Mouse (Mus musculus) heart, embryonic 14.5 days (tissue): ENCODE measurements around the gene Tiam1. TPM values are rescaled to one million over a fixed set of nuclear protein-coding genes. Genes with fewer than 3 reads are reported as not detected.

Source experiments
- ATAC-seq: fragments of 200-750 bp; cut with Nextera tagmentation; 2 replicates; pipeline ENCODE4 v1.8.0; 2017; ENCODE audit warnings: low read depth, moderate TSS enrichment; ENCODE audit not compliant: insufficient number of reproducible peaks, insufficient read depth, low FRiP score
- H3K27ac ChIP-seq, 2 experiments: fragments of 200-500 bp in 1 of 2; fragments of 300-500 bp in 1 of 2; sonication (generic) in 1 of 2; replicated peaks in 1 of 2; 2 replicates each; pipeline ENCODE4 v1.5.1; 2012 to 2014; ENCODE audit warnings: low read depth in 2 of 2, low read length in 2 of 2, control low read depth in 1 of 2, mild to moderate bottlenecking in 1 of 2, mixed read lengths in 1 of 2; ENCODE audit not compliant: control insufficient read depth in 1 of 2, insufficient read depth in 1 of 2
- H3K27me3 ChIP-seq: fragments of 300-500 bp; sonication (generic); 2 replicates; pipeline ENCODE4 v1.6.1; 2014; ENCODE audit warnings: mild to moderate bottlenecking, low read length, control low read depth; ENCODE audit not compliant: control insufficient read depth, insufficient read depth
- H3K36me3 ChIP-seq: fragments of 300-500 bp; sonication (generic); 2 replicates; pipeline ENCODE4 v1.6.1; 2014; ENCODE audit warnings: mild to moderate bottlenecking, control low read depth, low read length, mixed read lengths; ENCODE audit not compliant: control insufficient read depth, insufficient read depth
- H3K4me1 ChIP-seq, 2 experiments: fragments of 200-500 bp in 1 of 2; fragments of 300-500 bp in 1 of 2; sonication (generic) in 1 of 2; 2 replicates each; pipeline ENCODE4 v1.6.1; 2012 to 2014; ENCODE audit warnings: low read length in 2 of 2, control low read depth in 1 of 2, mixed read lengths in 1 of 2; ENCODE audit not compliant: control insufficient read depth in 2 of 2, insufficient read depth in 2 of 2
- H3K4me2 ChIP-seq: fragments of 300-500 bp; sonication (generic); 2 replicates; pipeline ENCODE4 v1.6.1; 2014; ENCODE audit warnings: mild to moderate bottlenecking, low read length
- H3K4me3 ChIP-seq, 2 experiments: fragments of 200-500 bp in 1 of 2; fragments of 300-500 bp in 1 of 2; sonication (generic) in 1 of 2; 2 replicates each; pipeline ENCODE4 v1.5.1; 2012 to 2014; ENCODE audit warnings: low read length in 2 of 2, mild to moderate bottlenecking in 2 of 2, control low read depth in 1 of 2, low read depth in 1 of 2, moderate library complexity in 1 of 2; ENCODE audit not compliant: control insufficient read depth in 1 of 2, insufficient read depth in 1 of 2
- H3K9ac ChIP-seq: fragments of 300-500 bp; sonication (generic); 2 replicates; pipeline ENCODE4 v1.6.1; 2014; ENCODE audit warnings: mild to moderate bottlenecking, low read length
- H3K9me3 ChIP-seq: fragments of 300-500 bp; sonication (generic); 2 replicates; pipeline ENCODE4 v1.6.1; 2016; ENCODE audit warnings: low read length, control low read depth; ENCODE audit not compliant: control insufficient read depth
- WGBS: fragments of 180-500 bp; shearing (Covaris S2); extraction: QIAGEN DNeasy Blood & Tissue Kit; methylation state at CpG from one replicate; pipeline ENCODE4 v1.1.7; 2014; 5-methylcytosine and 5-hydroxymethylcytosine counted together
- polyA plus RNA-seq: library from polyadenylated mRNA; unstranded; fragments of >200 nt; fragmentation: Nextera tagmentation; extraction: Ambion mirVana; gene quantifications from 2 replicates; pipeline ENCODE4 v1.2.1, GENCODE M21; 2014

The Tiam1 gene
- polyA plus RNA-seq, 1 experiment from 2014 or later = 12.6 TPM

DNA sequence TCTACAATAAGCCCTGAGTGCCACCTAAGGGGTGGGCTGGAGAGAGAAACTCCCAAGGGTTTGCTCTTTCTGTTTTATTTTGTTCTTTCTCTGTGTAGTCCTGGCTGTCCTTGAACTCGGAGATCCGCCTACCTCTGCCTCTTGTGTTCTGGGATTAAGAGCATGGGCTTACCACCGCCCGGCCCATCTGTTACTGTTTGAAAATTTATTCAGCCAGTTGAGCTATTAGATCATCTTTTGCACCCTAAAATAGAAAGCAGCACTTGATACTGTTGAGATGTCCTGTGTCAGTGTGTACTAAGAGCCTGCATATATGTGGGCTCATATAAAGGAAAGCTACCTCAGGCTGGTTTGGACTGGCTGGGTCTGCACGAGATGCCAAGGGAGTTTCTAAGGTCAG, 303.7 kb downstream of the Tiam1 start:
- Histone ChIP-seq H3K4me2 (no peak overlapping the region), H3K36me3 (no peaks in the 10 kb centered on the region), H3K9me3 (no peaks in the 10 kb centered on the region), H3K27me3 (no peaks in the 10 kb centered on the region), H3K9ac (no peak overlapping the region), H3K4me1 (peaks cover 0 to 10% of the 10 kb centered on the region in 2 experiments; a peak in 1 of 4 replicates), H3K27ac (no peak overlapping the region), H3K4me3 (no peak overlapping the region)
- ATAC-seq = no peak
- 69% methylated on average over 5 of the region's 5 CpGs for WGBS

DNA sequence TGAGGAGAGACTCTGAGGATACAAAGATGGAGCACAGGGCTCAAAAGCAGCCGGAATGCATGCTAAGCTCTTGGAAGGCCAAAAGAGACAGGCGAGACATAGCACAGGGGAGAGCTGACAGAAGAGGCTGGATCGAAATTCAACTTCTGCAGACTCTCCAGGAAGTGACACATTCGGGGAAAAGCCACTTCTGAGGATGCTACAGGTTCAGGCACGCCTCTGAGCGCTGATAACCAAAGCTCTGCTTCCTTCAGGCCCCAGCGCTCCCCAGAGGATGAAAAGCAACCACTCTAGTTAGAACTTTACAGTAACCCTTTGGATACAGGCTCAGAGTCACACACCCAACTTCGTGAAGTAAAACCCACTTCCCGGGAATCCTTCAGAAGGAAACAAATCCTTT, 306.5 kb downstream of the Tiam1 start:
- Histone ChIP-seq H3K36me3 (no peaks in the 10 kb centered on the region), H3K4me3 (no peak overlapping the region), H3K9me3 (no peaks in the 10 kb centered on the region), H3K4me2 (no peak overlapping the region), H3K27ac (no peak overlapping the region), H3K4me1 (peaks cover 0 to 10% of the 10 kb centered on the region in 2 experiments; a peak in 1 of 4 replicates), H3K9ac (no peak overlapping the region), H3K27me3 (no peaks in the 10 kb centered on the region)
- 37% methylated on average over 9 of the region's 9 CpGs for WGBS
- no peak for ATAC-seq

DNA sequence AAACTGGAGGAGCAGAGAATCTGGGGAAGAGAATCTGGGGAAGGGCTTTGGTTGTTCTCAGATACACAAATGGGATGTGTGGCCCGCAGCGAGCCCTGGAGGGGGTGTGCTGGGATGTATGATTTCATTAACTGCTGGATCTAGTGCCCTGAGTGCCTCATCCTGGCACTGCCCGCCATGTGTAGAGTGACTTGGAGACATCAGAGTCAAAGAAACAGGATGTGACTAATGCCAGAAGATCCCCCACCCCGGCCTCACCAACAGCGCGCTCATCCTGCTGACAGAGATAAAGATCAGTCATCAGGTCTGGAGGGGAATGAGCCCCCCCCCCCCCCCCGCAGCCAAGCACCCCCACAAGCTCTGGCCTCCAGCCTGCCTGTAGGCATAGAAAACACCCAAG, 308.0 kb downstream of the Tiam1 start:
- no peak for ATAC-seq
- H3K4me3 ChIP-seq = no peak overlapping the region

DNA sequence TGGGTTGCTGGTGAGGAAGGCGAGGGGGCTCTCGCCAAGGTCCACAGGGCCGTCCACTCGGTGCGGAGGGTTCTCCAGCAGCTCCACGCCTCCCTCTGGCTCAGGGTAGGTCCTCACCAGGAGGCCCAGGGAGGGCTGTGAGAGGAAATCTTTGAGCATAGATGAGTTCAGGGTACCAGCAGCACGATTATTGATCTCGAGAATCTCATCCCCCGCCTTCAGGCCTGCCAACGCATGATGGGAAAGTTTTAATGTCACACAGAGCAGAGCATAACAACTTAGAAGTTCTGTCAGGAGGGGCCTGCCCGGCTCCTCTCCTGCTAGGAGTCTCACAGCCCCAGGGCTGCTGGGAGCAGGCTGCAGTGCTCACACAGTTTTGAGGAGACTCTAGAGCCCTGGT, 310.6 kb downstream of the Tiam1 start:
- 83% methylated on average over 11 of the region's 11 CpGs for WGBS
- no peak for ATAC-seq
- H3K4me3 ChIP-seq = no peak overlapping the region
- H3K9ac ChIP-seq = no peak overlapping the region
- H3K27ac ChIP-seq = no peak overlapping the region
- peaks cover 16 to 29% of the 10 kb centered on the region in 2 experiments for H3K4me1 ChIP-seq
- H3K9me3 ChIP-seq = no peaks in the 10 kb centered on the region
- no peaks in the 10 kb centered on the region for H3K36me3 ChIP-seq
- no peaks in the 10 kb centered on the region for H3K27me3 ChIP-seq
- H3K4me2 ChIP-seq = no peak overlapping the region

More for the DNA sequence above, 308.0 kb downstream of the Tiam1 start:
- Histone ChIP-seq H3K27me3 (no peaks in the 10 kb centered on the region), H3K36me3 (no peaks in the 10 kb centered on the region), H3K9me3 (no peaks in the 10 kb centered on the region), H3K9ac (no peak overlapping the region), H3K27ac (no peak overlapping the region), H3K4me2 (no peak overlapping the region), H3K4me1 (peaks cover 3 to 12% of the 10 kb centered on the region in 2 experiments; a peak in 3 of 4 replicates)
- 59% methylated on average over 7 of the region's 7 CpGs for WGBS

DNA sequence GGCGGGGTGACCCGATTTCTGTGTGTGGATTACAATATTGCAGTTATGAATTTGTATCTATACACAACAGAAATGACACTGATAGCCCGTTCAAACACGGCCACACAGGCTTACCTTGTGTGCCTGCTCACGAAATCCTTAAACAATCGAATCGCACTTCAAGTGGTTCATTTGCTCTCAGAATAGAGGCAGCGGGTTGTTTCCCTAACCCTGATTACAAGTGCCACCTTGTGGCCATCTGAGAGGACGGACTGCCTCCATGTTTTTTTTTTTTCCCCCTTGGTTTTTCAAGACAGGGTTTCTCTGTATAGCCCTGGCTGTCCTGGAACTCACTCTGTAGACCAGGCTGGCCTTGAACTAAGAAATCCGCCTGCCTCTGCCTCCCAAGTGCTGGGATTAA, 312.4 kb downstream of the Tiam1 start:
- H3K4me3 ChIP-seq = no peak overlapping the region

DNA sequence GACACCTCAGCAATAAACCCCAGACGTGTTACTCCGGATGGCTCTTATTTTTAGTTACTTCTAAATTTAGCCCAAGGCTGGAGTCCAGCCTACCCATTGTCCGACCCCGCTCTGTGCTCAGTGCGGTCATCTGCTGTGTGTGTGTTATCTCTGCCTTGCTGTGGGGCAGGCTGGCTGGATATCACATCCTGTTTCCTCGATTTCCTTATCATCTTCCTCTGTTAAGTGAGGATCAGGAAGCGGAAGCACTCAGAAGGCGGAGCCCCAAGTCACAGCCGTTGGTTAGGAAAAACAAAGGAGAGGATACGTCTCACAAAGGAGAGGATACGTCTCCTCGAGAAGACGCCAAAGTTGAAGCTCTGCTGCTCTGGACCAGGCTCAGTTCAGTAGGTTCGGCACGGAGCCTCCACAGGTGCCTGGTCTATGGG, 313.3 kb downstream of the Tiam1 start:
- peak; percentile 82 for ATAC-seq
- Histone ChIP-seq H3K9ac (peak overlapping the region; percentile 36), H3K4me3 (peak overlapping the region; percentile 10 to 27), H3K4me2 (peak overlapping the region; percentile 57), H3K9me3 (no peaks in the 10 kb centered on the region), H3K36me3 (no peaks in the 10 kb centered on the region), H3K27ac (peak overlapping the region; percentile 78 to 91), H3K4me1 (peaks cover 29 to 39% of the 10 kb centered on the region in 2 experiments), H3K27me3 (no peaks in the 10 kb centered on the region)
- 9% methylated on average over 15 of the region's 15 CpGs for WGBS

More for the DNA sequence above, 312.4 kb downstream of the Tiam1 start:
- Histone ChIP-seq H3K4me2 (peak overlapping the region; percentile 57), H3K9ac (no peak overlapping the region), H3K4me1 (peaks cover 27 to 33% of the 10 kb centered on the region in 2 experiments), H3K27me3 (no peaks in the 10 kb centered on the region), H3K36me3 (no peaks in the 10 kb centered on the region), H3K9me3 (no peaks in the 10 kb centered on the region), H3K27ac (peak overlapping the region; percentile 39 to 78; a peak in 2 of 4 replicates)
- WGBS = 26% methylated on average over 10 of the region's 10 CpGs
- no peak for ATAC-seq

DNA sequence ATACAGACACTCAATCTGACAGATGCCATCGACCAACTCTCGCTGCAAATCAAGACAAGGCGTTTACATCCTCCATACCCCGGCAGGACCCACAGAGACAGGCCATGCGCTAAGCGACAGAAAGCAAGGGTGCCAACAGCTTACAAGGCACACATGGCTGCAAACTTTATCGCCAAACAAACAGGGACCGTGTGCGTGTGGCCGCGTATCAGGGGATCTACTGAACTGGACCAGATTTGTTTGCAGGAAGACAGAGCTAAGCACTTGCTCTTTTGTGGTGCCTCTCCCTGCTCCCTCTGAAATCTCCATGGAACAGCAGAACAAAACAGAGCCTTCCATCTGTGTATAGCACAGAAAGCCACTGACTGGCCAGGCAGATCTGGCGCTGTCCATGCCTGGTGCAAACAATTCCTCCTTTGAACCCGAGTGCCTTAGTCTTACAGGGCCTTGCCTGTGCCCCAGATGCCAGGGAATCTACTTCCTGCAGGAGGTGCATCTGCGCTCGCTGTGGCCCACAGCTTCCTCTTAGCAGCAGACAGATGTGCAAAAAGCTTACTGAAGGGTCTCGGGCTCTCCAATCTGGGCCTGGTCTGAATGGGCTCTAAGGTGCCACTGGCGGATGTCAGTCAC, 316.0 kb downstream of the Tiam1 start:
- peaks cover 29 to 39% of the 10 kb centered on the region in 2 experiments for H3K4me1 ChIP-seq
- WGBS = 49% methylated on average over 17 of the region's 17 CpGs
- no peak for ATAC-seq
- H3K9me3 ChIP-seq = no peaks in the 10 kb centered on the region
- 0 out of 4 replicates have a peak overlapping the region, but pooled peaks have one; percentile 20 to 25 for H3K27ac ChIP-seq
- H3K4me3 ChIP-seq = no peak overlapping the region
- no peaks in the 10 kb centered on the region for H3K27me3 ChIP-seq
- H3K4me2 ChIP-seq = no peak overlapping the region
- H3K36me3 ChIP-seq = no peaks in the 10 kb centered on the region
- no peak overlapping the region for H3K9ac ChIP-seq
